10 mouse cellular contexts compared by ENCODE assay signal in the genomic region with DNA sequence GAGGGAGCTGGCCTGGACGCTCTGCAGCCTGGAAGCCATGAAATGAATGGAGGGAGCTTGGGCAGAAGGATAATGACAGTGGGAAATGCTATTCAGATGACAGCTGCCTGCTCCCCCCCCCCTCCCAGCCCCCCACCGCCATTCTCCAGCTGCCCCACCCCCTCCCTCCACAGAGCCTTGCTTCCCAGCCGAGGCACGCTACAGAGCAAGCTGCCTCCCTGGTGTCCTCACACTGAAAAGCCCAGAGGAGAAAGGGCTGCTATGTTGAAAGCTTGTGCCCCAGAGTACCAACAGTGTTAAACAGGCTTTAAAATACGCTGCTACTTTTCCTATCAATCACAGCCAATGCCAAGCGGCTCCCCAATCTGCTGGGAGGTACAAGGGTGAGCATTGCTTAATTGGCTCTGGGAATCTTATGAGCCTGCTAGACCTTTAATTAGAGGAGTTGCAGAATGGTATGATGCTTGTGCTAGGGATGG. TPM values are rescaled to one million over a fixed set of nuclear protein-coding genes. Genes with fewer than 3 reads are reported as not detected.
A peak's percentile ranks its signal among the peaks of the same experiment; 100 is the strongest.
DNase-seq lines count a peak whose midpoint lies in the region; ATAC-seq lines count a peak whose summit lies in the region.
"Had no signal": no experiment of that assay in that cellular context is flagged by ENCODE, and none has a peak within 500 bp of the region (broad histone marks: within the 10 kb centered on the region; RNA-seq: fewer than 3 reads in every experiment).

No protein-coding gene starts in this region.

- H3K4me2 ChIP-seq in hindbrain, embryonic 11.5 days (replicated peaks; ENCODE audit: low read depth, low read length), result no peak overlapping the region
- H3K4me2 ChIP-seq in midbrain, embryonic 12.5 days (replicated peaks), result peak overlapping the region; percentile 30

- H3K36me3 ChIP-seq in hindbrain, embryonic 11.5 days (ENCODE audit: control insufficient read depth, insufficient read depth, low read length), result no peaks in the 10 kb centered on the region
- no peaks in the 10 kb centered on the region for H3K36me3 ChIP-seq in midbrain, embryonic 12.5 days

- H3K4me3 ChIP-seq in hindbrain, embryonic 11.5 days (ENCODE audit: low read depth, low read length), result no peak overlapping the region
- peak overlapping the region; percentile 10; the same call in 1 of the 2 replicates for H3K4me3 ChIP-seq in midbrain, embryonic 12.5 days

- peak; percentile 90 for ATAC-seq in hindbrain, embryonic 11.5 days (ENCODE audit: low FRiP score)
- peak; percentile 93 for ATAC-seq in midbrain, embryonic 12.5 days (ENCODE audit: low FRiP score, low read depth)

- no peaks in the 10 kb centered on the region for H3K27me3 ChIP-seq in hindbrain, embryonic 11.5 days (ENCODE audit: control insufficient read depth, insufficient read depth, low read length)
- no peaks in the 10 kb centered on the region for H3K27me3 ChIP-seq in midbrain, embryonic 12.5 days

- H3K27ac ChIP-seq in hindbrain, embryonic 11.5 days (ENCODE audit: low read depth, low read length), result peak overlapping the region; percentile 54
- H3K27ac ChIP-seq in midbrain, embryonic 12.5 days (replicated peaks), result peak overlapping the region; percentile 82

- H3K9me3 ChIP-seq in hindbrain, embryonic 11.5 days (ENCODE audit: control insufficient read depth, low read length), result no peaks in the 10 kb centered on the region
- no peaks in the 10 kb centered on the region for H3K9me3 ChIP-seq in midbrain, embryonic 12.5 days

- peak; percentile 13 for DNase-seq in right cerebral cortex, postnatal 4 days
- no peak for DNase-seq in right cerebral cortex, postnatal 10 days (ENCODE audit: low spot score in 2 of 2)
- DNase-seq in hindbrain, embryonic 11.5 days (ENCODE audit: low spot score), result peak; percentile 64
- DNase-seq in gastrocnemius, postnatal 25 days, result no peak
- DNase-seq in thymus, postnatal 10 days (ENCODE audit: low spot score in 2 of 2), result no peak
- no peak for DNase-seq in kidney, postnatal 25 days
- DNase-seq: cerebellum, adult 9-10 months had no signal

- H3K4me1 ChIP-seq in hindbrain, embryonic 11.5 days (replicated peaks; ENCODE audit: control insufficient read depth, insufficient read depth, low read length), result no peaks in the 10 kb centered on the region; the same call in 1 of the 2 replicates
- peaks cover 63% of the 10 kb centered on the region for H3K4me1 ChIP-seq in midbrain, embryonic 12.5 days

- no peak overlapping the region for H3K9ac ChIP-seq in hindbrain, embryonic 11.5 days (ENCODE audit: low read depth, low read length)
- H3K9ac ChIP-seq in midbrain, embryonic 12.5 days (replicated peaks), result no peak overlapping the region

- WGBS in hindbrain, embryonic 11.5 days, result under 1% methylated on average over 5 of the region's 6 CpGs
- 3% methylated on average over 4 of the region's 6 CpGs for WGBS in midbrain, embryonic 12.5 days

RNA-seq across cellular contexts. Expression of a gene that starts 26.5 kb away (rescaled TPM):
- 0.43 TPM in 1 of 2 replicates, not detected in the other for polyA plus RNA-seq in hindbrain, embryonic 11.5 days (2014; fragmentation: Nextera tagmentation; extraction: Ambion mirVana)
- 0.46 and 0.60 TPM in 2 replicates for polyA plus RNA-seq in midbrain, embryonic 12.5 days (2016; fragmentation: Nextera tagmentation; extraction: Ambion mirVana)
- total RNA-seq in gastrocnemius, postnatal 25 days (2021), result not detected
- total RNA-seq: left cerebral cortex, postnatal 36 days had no signal
- polyA plus RNA-seq: heart, embryonic 14.5 days had no signal

RNA-seq across cellular contexts. Expression of a gene that starts 31.9 kb away (rescaled TPM):
- 9.4 and 14.5 TPM in 2 replicates for polyA plus RNA-seq in hindbrain, embryonic 11.5 days (2014; fragmentation: Nextera tagmentation; extraction: Ambion mirVana)
- 23.1 and 28.0 TPM in 2 replicates for polyA plus RNA-seq in midbrain, embryonic 12.5 days (2016; fragmentation: Nextera tagmentation; extraction: Ambion mirVana)
- 1 to 10 TPM in 1 of 2 experiments, under 1 TPM in 1; 0.96 to 1.4 TPM for total RNA-seq in gastrocnemius, postnatal 25 days (2021)

Comparison
In these comparisons a context has a peak if more than half of its experiments do, and no peak if none do; other contexts are left out.
1. DNase-seq: peak in right cerebral cortex, postnatal 4 days (single experiment) and hindbrain, embryonic 11.5 days (single experiment); none in right cerebral cortex, postnatal 10 days (0 of 2), gastrocnemius, postnatal 25 days (single experiment), thymus, postnatal 10 days (0 of 2) and kidney, postnatal 25 days (0 of 2).